ENCODE assay signal across 31 mouse cellular contexts in genomic region chr7:117397877-117398276, GRCm38 (mm10). TPM values are rescaled to one million over a fixed set of nuclear protein-coding genes. Genes with fewer than 3 reads are reported as not detected.
"Had no signal": no experiment of that assay in that cellular context is flagged by ENCODE, and none has a peak within 500 bp of the region (broad histone marks: within the 10 kb centered on the region; RNA-seq: fewer than 3 reads in every experiment).

No protein-coding gene starts in this region.

- H3K27ac ChIP-seq: limb, embryonic 10.5 days; limb, embryonic 12.5 days; limb, embryonic 13.5 days; limb, embryonic 15.5 days; liver, embryonic 12.5 days; liver, embryonic 13.5 days; liver, embryonic 14.5 days; liver, embryonic 15.5 days; lung, embryonic 15.5 days; macrophage; midbrain, embryonic 10.5 days; midbrain, embryonic 15.5 days had no signal

- H3K36me3 ChIP-seq: limb, embryonic 10.5 days; limb, embryonic 12.5 days; limb, embryonic 15.5 days; liver, embryonic 12.5 days; liver, embryonic 13.5 days; liver, embryonic 15.5 days; lung, embryonic 15.5 days; midbrain, embryonic 12.5 days; midbrain, embryonic 13.5 days; midbrain, embryonic 15.5 days had no signal

- H3K4me2 ChIP-seq: limb, embryonic 12.5 days; limb, embryonic 13.5 days; limb, embryonic 15.5 days; liver, embryonic 11.5 days; liver, embryonic 12.5 days; liver, embryonic 13.5 days; liver, embryonic 15.5 days; lung, embryonic 14.5 days; lung, embryonic 15.5 days; midbrain, embryonic 11.5 days; midbrain, embryonic 12.5 days; midbrain, embryonic 13.5 days; midbrain, embryonic 15.5 days had no signal

- ATAC-seq: liver, embryonic 12.5 days; liver, postnatal 0 days; lung, postnatal 0 days; midbrain, embryonic 13.5 days; midbrain, embryonic 15.5 days; midbrain, embryonic 16.5 days had no signal

- DNase-seq: left cerebral cortex, postnatal 4 days; liver; liver, embryonic 13.5 days; liver, postnatal 0 days; lung, adult 18-20 months; lung, adult 2 months; lung, embryonic 14.5 days; lung, postnatal 10 days; lung, postnatal 14 days; lung, postnatal 36 days; lung, postnatal 4 days; midbrain, embryonic 14.5 days had no signal

- H3K9me3 ChIP-seq: limb, embryonic 10.5 days; limb, embryonic 12.5 days; limb, embryonic 15.5 days; liver, embryonic 12.5 days; liver, embryonic 13.5 days; liver, embryonic 15.5 days; lung, embryonic 15.5 days; midbrain, embryonic 10.5 days; midbrain, embryonic 12.5 days; midbrain, embryonic 15.5 days had no signal

- H3K27me3 ChIP-seq: limb, embryonic 12.5 days; limb, embryonic 13.5 days; limb, embryonic 15.5 days; liver, embryonic 12.5 days; liver, embryonic 13.5 days; liver, embryonic 15.5 days; lung, embryonic 15.5 days; midbrain, embryonic 12.5 days; midbrain, embryonic 13.5 days; midbrain, embryonic 15.5 days had no signal

- H3K4me3 ChIP-seq: limb, embryonic 10.5 days; limb, embryonic 12.5 days; limb, embryonic 13.5 days; limb, embryonic 15.5 days; liver, embryonic 12.5 days; liver, embryonic 13.5 days; liver, embryonic 15.5 days; lung, embryonic 15.5 days; megakaryocyte, embryonic 14.5 days; midbrain, embryonic 10.5 days; midbrain, embryonic 12.5 days; midbrain, embryonic 13.5 days; midbrain, embryonic 15.5 days; myocyte had no signal

- H3K9ac ChIP-seq: limb, embryonic 12.5 days; limb, embryonic 13.5 days; limb, embryonic 15.5 days; liver, embryonic 12.5 days; liver, embryonic 13.5 days; liver, embryonic 14.5 days; liver, embryonic 15.5 days; liver, postnatal 0 days; lung, embryonic 14.5 days; lung, embryonic 15.5 days; midbrain, embryonic 12.5 days; midbrain, embryonic 15.5 days had no signal

RNA-seq across cellular contexts. Expression of gene Xylt1, which starts 17.1 kb away (rescaled TPM):
- polyA plus RNA-seq: myocyte had no signal
